Mouse (Mus musculus): Measurements from ENCODE around the gene Pigp.

Gene Pigp

GRCm38 (mm10) chr16:94371301-94371931 is at the start of gene Pigp:
Pigp (minus strand) TSS chr16:94371842.
- DNase-seq: peak; percentile 54 to 64

GRCm38 (mm10) chr16:94420498-94420897 is 48.9 kb upstream of the Pigp start:
- DNase-seq: peak in 1 of 2 experiments; percentile 19

GRCm38 (mm10) chr16:94414151-94414550 is 42.5 kb upstream of the Pigp start:
- DNase-seq: no peak

DNA sequence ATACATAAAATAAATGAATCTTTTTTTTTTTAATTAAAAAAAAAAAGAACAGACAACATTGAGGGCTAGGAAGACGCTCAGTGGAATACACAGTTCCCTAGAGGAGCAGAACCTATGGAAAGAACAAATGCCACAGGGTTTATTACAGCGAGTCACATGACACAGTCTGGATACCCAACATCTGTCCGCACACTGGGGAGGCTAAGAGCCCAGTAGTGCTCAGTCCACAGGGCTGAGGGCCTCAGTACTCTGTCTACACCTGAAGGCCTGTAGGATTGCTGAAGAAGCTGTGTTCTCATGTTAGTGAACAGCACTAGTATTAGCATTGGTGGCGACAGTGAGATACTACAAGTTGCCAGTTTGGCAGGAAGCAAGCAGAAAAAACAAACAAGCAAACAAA is 41.1 kb upstream of the Pigp start:
- DNase-seq: no peak

GRCm38 (mm10) chr16:94412198-94412597 is 40.6 kb upstream of the Pigp start:
- no peak for DNase-seq

DNA sequence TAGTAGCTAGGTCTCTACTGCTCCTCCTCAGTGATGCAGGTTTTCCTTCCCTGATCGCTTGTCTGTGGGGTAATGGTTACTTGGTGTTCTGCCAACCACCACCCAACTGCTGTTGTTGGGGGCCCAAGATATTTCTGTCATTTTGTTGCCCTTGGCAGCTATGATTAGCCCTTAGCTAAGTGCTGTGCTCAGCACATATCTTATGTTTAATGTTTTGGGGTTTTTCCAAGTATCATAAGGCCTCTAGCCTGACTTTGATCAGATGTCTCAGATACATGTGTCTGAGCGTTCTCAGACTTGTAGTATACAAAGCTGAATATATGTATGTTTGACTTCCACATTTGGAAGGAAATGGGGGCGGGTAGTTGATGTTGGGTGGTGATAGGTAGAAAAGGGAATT is 39.6 kb upstream of the Pigp start:
- no peak for DNase-seq

DNA sequence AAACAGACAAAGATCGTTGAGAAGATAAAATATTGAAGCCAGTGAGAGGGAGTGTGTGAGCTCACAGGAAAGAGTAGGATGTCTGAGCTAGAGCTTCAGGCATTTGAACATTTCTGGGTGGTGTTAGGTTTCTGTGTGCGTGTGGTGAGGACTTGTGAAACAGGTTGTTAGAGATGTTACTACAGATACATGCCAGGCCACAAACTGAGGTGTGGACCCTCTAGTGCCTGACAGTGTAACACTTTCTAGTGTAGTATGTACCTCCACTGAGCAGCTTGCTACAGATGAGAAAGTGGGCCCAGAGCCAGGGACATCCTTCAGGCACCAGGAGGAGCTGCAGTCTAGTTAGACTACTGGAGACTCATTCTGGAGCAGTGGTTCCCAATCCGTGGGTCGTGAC is 30.5 kb upstream of the Pigp start:
- DNase-seq: peak in 1 of 2 experiments; percentile 38

DNA sequence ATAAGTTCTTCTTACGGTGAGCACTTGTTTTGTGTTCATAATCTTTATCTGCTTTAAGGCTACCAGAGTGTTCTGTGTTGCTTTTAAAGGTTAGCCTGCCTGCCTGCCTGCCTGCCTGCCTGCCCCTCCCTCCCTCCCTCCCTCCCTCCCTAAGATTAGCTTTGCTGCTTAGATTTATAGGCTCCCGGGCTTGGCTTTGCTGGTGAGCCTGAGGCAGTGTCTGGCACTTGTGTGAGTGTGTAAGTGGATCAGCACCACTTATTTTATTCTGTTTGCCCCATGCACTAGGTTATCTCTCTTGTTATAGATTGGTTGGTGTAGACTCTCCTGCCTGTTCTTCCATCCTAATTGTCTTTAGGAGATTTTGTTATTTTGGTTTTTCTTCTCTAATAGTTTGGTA is 30.0 kb upstream of the Pigp start:
- no peak for DNase-seq

- DNase-seq: no peak
These were observed 27.5 kb upstream of the Pigp start for GRCm38 (mm10) chr16:94399141-94399540.

DNA sequence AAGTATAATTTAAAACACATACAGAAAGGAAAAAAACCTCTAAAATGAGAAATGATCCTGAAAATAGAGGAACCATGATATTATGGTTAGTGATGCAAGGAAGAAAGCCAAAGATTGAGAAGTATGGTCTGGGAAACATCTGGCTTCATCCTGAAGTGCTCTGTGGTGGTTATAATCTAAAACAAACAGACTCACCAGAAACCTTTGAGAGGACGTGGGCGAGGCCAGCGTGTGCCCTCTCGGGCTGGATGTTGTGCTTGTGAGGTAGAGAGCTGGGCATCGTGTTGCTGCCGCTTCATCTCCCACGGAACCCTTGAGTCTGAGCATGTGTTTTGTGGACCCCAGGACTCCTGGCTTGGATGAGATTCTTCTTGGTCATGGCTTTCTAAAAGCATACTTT is 25.0 kb upstream of the Pigp start:
- DNase-seq: no peak

- DNase-seq: no peak
These were observed 23.4 kb upstream of the Pigp start for GRCm38 (mm10) chr16:94395051-94395450.

DNA sequence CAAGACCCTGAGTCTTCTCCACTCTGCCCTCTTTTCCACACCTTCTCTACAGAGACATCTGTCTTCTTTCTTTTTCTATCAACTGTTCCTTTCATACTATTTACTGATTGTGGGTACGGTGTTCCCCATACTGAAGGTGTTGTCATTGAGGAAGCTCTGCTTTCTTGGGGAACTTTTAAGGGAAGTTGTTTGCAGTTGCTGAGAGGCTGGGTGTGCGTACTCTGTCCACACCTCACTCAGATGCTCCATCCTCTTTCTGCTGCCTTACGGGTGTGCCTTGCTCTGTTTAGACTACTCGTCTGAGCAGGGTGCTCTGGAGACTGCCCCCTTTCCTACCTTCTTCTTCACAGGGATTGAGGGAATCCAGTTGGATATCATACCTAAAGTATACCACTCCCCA is 20.7 kb upstream of the Pigp start:
- no peak for DNase-seq

DNA sequence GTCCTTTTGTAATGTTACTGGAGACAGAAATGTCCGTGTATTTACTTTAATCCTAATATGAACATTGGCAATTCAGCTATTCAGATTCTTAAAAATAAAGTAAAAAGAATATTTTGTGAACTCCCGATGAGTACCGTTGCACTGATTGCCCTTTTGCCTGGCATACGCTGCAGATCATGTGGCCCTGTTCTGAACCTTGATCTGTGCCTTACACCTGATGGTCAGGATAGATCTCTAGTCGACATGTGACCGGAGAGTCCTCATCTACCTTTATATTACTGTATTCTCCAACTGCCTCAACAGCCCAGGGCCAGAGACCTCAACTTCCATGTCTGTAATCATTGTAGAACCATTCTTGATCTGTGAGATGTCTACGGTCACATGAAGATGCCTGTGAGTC is 16.0 kb upstream of the Pigp start:
- peak; percentile 30 to 33 for DNase-seq

- DNase-seq: no peak
These were observed 11.6 kb upstream of the Pigp start for GRCm38 (mm10) chr16:94383277-94383676.

DNA sequence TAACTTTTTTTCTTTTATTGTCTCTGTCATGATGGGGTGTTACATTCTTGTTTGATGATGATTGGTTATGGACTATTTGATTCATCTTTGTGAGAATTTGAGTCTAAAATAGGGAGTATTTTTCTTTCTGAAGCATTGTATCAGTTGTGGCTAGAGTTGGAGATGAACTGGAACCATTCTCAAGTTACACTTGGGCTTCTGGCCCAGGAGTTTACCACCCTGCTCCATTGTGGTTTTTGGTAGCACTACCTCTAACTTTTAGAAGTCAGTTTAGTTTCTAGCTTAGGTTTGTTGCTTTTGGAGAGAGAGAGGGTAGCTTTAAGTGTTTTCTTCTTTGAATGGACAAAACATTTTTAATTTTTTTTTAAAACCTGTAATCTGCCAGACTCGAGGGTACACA is 7.7 kb upstream of the Pigp start:
- no peak for DNase-seq

- peak; percentile 66 to 83 for DNase-seq
These were observed 734 bp downstream of the Pigp start for GRCm38 (mm10) chr16:94370915-94371300.

- DNase-seq: peak; percentile 92 to 94
These were observed 1.3 kb downstream of the Pigp start, which contains the start of gene Ttc3 for GRCm38 (mm10) chr16:94370173-94370914. Ttc3 (plus strand) TSS chr16:94370618.

DNA sequence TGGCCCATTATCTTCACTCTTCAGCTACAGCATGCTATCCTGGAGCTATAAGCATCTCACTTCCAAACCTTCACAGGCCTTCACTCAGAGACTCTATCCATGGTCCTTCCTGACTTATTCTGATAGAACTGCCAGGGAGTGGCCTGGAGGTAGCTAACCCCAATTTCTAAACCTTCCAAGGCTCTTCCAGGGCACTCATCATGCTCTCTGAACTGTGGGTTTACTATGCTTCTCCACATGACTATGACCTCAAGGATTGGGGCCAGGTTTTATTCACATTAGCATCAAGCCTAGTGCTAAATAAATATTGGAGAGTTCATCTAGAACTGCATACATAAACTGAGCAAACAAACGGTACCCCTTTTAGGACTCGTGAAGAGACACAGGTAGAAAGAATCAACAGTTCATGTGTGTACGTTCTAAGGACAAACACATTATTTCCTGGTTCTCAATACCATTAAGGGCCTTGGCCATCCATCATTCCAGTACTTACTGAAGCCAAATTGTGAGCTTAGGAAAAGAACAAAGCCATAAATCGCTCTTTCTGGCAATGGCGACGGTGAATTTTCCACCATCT is 2.0 kb downstream of the Pigp start:
- no peak for DNase-seq

- no peak for DNase-seq
These were observed 6.2 kb downstream of the Pigp start for GRCm38 (mm10) chr16:94365435-94365834.

DNA sequence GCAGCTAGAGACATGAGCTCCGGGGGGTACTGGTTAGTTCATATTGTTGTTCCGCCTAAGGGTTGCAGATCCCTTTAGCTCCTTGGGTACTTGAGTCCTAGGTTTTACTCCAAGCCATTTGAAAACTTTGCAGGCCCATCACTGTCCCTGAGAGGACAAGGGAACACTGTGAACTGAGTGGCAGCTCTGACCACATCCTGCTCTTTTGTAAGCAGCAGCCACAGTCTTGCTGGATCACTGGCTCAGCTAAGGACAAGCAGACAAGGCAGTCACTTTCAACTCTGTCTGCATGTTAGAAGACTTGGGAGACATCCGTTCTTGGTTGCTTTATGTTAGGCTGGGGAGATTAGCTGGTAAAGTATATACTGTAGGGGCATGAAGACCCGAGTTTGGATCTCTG is 7.8 kb downstream of the Pigp start:
- no peak for DNase-seq

- DNase-seq: peak; percentile 15 to 21
These were observed 9.3 kb downstream of the Pigp start for GRCm38 (mm10) chr16:94362174-94362873.

DNA sequence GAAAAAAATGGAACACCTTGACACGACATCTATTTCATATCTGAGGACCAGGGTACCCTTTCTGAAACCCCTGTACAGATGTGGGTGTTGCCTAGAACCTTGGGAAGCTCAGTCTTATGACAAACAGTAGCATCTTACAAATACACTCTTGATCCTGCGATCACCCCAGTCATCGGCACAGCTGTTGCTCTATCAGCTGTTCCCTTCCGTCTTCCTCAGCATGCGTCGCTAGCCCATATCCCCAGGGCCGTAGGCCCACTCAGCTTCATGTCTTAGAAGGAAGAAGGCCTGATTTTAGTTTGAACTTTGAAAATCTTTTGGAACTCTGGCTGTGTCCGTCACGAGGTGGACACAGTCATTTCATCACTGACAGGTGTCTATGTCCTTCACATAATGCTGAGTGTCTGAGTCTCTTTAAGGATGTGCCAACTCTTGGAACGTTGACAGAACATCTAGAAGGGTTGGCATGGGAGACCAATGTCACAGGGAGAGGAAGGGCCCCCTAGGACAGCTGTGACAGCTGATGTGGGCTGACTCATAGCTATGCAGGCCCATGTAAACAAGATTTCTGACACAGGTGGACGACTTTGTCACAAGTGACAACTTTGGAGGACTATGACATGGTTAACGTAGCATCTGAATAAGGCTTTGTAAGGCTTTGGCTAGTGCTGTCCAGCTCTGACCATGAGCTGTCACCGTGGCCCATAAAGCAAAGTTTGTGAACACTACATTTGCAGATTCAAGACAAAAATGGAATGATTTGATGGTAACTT is 10.9 kb downstream of the Pigp start:
- no peak for DNase-seq

GRCm38 (mm10) chr16:94358091-94358490 is 13.6 kb downstream of the Pigp start:
- no peak for DNase-seq
